Mouse (Mus musculus): ENCODE data around the gene Gpr183.

The Gpr183 gene

GRCm38 (mm10) chr14:121987287-121987686, 22.3 kb upstream of the Gpr183 start:
- no peak for DNase-seq

DNA sequence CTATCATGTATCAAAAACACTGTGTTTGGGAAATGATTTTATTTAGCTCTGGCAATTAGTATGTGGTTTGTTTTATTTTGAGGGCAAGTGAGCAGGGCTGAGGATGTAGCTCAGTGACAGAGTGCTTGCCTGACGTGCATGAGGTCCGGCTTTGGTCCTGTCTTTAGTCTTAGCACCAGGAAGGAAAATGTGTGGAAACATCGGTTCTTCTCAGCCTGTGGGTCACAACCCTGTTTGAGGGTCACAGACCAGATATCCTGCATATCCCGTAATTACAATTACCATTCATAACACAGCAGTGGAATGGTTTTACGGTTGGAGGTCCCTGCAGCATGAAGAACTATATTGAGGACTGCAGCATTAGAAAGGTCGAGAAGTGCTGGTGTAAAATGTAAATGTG, 21.0 kb upstream of the Gpr183 start:
- no peak for DNase-seq

DNA sequence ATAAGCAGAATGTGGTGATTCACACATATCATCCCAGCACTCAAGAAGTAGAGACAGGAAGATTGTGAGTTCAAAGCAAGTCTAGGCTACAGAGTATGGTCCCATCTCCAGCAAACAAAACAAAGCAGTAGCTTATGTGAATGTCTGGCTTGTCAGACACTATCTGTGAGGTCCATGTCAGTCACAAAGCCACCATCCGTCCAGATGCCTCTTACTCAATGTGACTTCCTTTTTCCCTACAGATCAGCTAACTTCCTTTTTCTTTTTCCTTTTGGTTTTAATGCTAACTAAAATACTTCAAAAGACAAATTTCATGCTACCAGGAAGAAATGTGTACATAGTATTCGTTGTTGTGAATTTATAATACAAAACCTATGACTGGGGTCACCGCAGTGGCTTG, 20.5 kb upstream of the Gpr183 start:
- DNase-seq: no peak

DNA sequence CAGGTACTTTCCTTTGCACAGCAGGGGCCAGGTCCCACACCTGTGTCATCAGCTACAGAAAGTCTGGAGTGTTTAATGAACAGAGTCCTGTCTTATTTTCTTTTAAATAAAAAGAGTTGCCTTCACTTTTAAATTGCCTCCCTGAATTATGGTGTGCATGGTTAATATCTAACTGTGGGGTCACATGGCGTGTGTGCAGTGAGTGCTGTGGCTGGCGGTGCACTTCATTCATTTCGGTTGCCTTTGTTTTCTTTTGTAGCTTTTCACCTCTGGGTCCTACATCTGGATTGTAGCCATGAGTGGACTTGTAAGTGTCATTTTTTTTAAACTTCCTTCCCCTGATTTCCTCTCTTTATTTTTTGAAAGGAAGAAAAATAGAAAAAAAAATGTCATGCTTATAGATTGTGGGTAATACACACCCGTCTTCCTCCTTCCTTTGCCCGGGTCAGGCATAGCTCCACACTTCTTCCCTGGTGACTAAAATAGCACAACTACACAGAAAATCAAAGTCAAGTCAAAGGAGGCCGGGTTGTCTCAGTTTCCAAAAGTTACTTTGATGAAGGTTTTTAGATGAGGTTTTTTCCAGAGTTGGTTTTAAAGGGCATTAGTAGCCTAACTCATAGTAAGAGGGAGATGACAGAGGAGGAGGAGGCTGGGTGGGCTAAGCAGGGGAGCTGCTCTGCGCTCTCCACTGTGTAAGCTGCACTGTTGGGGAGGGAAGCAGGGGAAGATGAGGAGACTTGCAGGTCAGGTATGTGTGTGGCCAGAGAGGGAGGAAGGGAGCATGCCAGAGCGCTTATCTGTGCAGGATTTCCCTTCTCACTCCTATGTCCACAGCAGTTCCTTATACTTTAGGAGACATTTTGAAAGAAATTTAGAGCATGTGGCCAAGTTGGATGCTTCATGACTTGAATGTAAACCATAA, 18.3 kb upstream of the Gpr183 start:
- DNase-seq: no peak

DNA sequence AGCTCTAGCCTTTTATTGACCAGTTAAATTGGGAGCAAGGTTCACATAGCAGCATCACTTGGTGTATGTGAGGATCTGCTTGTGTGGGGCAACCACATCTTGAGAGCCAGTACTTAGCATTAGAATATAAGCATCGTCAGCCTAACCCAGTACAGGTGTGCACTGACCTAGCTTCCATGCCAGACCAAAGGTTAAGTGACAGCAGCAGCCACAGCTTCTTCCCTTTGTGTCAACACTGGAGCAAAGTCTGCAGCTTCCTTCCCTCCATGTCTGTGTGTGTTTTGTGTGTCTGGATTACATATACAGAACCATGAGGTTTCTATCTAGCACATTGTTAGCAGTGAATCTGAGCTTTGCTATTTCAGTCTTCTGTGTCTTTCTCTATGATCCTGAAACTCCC, 16.5 kb upstream of the Gpr183 start:
- no peak for DNase-seq

- no peak for DNase-seq
Measured at GRCm38 (mm10) chr14:121973114-121973513, 8.1 kb upstream of the Gpr183 start.

GRCm38 (mm10) chr14:121970402-121970801, 5.4 kb upstream of the Gpr183 start:
- no peak for DNase-seq

GRCm38 (mm10) chr14:121967095-121967494, 2.1 kb upstream of the Gpr183 start:
- no peak for DNase-seq

- DNase-seq: no peak
Measured at GRCm38 (mm10) chr14:121965461-121965860, 466 bp upstream of the Gpr183 start.

DNA sequence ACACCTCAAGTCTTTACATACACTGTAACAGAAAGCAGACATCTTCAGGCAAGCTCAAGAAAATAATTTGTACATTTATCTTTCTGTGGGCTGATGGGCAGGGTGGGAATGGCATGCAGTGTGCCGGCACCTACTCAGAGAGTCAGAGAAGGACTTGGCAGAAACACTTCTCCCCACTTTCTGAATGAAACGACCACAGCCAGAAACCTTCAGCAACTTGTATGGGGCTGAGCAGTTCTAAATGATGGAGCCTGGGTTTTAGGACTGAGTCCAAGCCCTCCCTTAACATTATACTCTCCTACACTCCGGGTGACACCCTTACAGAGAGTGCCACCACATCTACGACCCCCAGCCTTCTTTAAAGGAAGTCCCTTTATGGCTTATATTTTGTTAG, 1.1 kb downstream of the Gpr183 start:
- DNase-seq: no peak

DNA sequence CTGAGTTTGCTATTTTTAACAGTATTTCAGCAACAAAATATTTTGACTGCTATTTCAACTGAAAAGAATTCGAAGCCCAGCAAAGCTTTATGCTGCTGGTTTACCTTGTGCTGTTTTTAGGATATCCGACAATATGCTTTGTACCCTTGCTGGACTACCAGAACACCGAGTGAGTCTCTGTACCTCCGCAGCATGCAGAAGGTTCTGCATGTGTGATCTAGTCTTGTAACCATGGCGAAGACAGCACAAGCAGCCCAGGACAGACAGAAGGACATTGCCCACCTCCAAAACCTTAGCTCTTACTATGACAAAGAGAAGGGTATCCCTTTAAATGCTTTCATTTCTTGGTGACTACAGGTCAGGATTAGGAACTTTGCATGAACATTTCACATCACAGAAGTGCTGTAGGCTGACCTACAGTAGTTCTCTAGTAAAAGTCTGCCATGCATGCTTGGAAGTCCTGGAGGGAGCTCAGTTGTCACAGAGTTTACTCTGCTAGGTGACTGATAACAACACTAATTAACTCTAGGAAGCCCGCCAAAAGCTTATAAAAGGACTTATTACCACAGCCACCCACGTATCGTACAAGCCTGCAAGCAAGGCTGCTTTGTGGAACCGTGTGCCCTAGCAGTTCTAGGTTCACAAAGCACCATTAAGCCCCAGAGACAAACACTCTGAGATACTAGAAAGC, 1.6 kb downstream of the Gpr183 start:
- DNase-seq: no peak

GRCm38 (mm10) chr14:121962128-121962890, 2.7 kb downstream of the Gpr183 start:
- DNase-seq: no peak

DNA sequence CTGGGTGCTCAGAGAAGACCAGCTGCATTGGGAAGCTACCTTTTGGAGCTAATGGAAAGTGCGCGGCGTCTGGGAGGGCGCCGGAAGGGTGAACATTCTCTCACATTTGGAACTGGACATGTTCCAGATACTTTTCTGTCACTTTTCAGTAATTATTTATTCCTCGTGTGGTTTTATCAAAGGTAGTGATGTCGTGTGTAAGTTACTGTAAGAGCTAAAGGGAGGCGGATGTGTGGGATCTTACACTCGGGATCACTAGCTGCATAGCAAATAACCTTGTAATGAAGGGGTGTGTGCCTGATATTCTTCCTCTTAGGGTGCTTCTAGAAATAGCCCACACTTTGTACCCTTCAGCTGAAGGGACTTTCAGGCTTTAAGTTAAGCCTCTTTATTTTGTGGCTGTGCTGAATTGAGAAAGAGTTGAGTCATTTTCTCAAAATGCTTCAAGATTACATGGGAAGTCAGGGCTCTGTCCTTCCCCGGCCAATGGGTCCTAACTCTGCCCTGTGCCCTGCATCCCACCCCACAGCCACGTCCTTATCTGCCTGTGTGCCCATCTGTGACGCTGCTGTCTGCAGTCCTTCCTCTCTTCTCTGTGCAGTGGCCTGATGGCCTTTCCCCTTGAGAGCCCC, 3.4 kb downstream of the Gpr183 start:
- no peak for DNase-seq

DNA sequence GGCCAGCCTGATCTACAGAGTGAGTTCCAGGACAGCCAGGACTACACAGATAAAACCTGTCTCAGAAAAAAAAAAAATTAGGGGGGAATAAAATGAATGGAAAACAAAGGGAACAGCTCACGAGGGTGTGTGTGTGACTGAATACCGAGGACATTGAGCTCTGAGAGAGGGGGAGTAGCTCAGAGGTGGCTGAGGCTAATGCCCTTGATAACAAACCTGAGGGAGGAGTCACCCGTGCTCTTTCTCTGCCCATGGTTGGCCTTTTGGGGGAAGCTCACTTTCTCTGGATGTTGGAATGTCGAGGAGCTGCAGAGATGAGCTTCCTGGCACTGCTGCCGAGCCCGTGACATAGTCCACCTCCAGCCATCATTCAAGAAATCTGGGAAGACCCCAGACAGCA, 4.0 kb downstream of the Gpr183 start:
- DNase-seq: no peak

GRCm38 (mm10) chr14:121960531-121960930, 4.5 kb downstream of the Gpr183 start:
- no peak for DNase-seq

GRCm38 (mm10) chr14:121960031-121960430, 5.0 kb downstream of the Gpr183 start:
- DNase-seq: no peak

DNA sequence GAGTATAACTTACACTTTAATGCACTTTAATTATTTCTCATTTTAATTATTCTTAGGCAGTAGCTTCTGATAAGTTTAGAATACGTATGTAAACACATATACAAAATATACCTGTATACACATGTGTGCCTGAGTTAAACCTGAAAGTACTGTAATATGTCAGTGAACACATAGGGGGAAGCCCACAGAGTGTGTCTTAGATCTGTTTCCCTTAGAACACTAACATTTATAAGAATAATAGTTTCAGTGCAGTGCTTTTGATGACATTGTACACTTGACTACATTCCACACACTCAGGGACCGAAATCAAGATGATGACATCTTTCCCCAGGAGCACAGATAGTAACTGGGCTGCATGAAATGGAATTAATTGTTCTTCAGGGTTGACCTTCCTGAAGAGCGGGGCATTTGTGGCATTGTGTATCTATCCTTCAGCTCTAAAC, 5.4 kb downstream of the Gpr183 start:
- no peak for DNase-seq

- no peak for DNase-seq
Measured at GRCm38 (mm10) chr14:121958751-121959537, 6.1 kb downstream of the Gpr183 start.

- DNase-seq: no peak
Measured at GRCm38 (mm10) chr14:121958041-121958750, 6.8 kb downstream of the Gpr183 start.

DNA sequence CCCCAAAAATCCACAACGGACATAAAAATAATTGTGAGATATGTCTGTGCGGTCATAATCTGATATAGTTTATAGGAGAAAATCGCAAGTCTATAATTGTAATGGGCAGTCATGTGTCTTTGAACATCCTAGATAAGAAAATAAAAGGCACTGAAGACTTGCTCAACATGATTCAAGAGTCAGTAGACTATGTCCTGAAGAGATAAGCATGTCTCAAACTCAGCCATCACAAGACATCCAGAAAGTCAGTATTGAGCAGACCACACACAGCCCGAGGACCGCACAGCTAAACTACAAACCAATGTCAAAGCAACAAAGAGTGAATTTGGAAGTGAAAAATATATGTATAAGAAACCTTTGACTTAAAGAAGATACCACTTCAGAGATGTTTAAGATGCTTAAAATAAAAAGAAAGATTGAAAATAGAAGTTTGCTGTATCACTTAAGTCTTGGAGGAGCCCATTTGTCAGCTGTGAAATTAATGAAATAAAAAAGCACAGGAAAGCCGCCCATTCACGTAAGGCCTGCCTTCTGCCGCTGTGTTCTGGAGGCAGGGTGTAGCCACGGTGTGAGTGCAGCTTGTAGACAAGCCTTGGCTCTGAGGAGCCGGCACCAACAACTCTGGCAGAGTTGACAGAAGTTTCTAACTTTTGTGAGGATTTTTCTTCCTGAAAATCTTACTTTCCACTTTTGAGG, 7.7 kb downstream of the Gpr183 start:
- DNase-seq: no peak

DNA sequence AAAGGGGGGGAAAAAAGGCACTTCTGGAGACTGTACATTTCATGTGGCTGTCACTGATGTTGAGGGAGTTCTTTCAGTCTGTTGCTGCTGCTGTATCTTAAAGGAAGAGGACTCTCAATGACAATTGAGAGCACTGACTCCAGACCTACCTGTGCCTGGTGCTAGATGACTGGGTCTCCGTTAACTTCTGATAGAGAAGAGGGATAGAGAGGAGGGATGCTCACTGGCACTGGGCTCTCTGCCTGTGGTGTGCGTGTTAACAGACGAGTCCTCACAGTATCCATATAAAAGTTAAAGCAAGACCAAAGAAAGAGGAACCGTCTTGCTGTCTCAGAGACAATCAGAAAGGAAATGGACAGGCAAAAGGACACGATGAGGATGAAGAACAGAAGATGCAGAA, 8.7 kb downstream of the Gpr183 start:
- no peak for DNase-seq

All from lung, postnatal 10 days (tissue).